Mouse (Mus musculus): ENCODE measurements at regions not wholly inside any gene's neighbourhood (a gene's known extent, or its start where the extent isn't known, plus 50 kb on each side); places are given as distances from the start of the nearest gene placed in this dataset.

GRCm38 (mm10) chr11:71395631-71396030 lies 165.1 kb upstream of the Nlrp1b start:
- TF ChIP-seq CTCF (IDR thresholded peaks at IDR 0.05; ENCODE audit: low read depth, low read length) = no peak
- TF ChIP-seq POLR2A (IDR thresholded peaks at IDR 0.05; ENCODE audit: extremely low read depth, insufficient read depth, low read length) = no peak

All from liver, adult 2 months (tissue).